Mouse (Mus musculus) CH12.LX (cell line): ENCODE results near the gene Mmrn1. TPM values are rescaled to one million over a fixed set of nuclear protein-coding genes. Genes with fewer than 3 reads are reported as not detected.

Experiments used
- DNase-seq: peaks from one replicate; pipeline ENCODE4 v3.0.0-alpha.2; 2013; ENCODE audit errors: extremely low read depth
- H3K27ac ChIP-seq: 2 replicates; pipeline ENCODE4 v1.5.1; 2012; ENCODE audit warnings: low read depth, mild to moderate bottlenecking, control low read depth, moderate library complexity; ENCODE audit not compliant: insufficient read depth
- H3K27me3 ChIP-seq: replicated peaks from 2 replicates; pipeline ENCODE3; 2012; ENCODE audit warnings: inconsistent platforms
- H3K36me3 ChIP-seq, 2 experiments: replicated peaks in 1 of 2; 2 replicates each; pipeline versions ENCODE3 to v1.6.1; 2012; ENCODE audit warnings: inconsistent platforms in 1 of 2, low read length in 1 of 2, mild to moderate bottlenecking in 1 of 2, mixed read lengths in 1 of 2, moderate library complexity in 1 of 2; ENCODE audit not compliant: control insufficient read depth in 1 of 2, insufficient read depth in 1 of 2
- H3K4me1 ChIP-seq, 2 experiments: 2 replicates each; pipeline ENCODE4 v1.6.1; 2012; ENCODE audit warnings: inconsistent platforms in 1 of 2, moderate library complexity in 1 of 2; ENCODE audit not compliant: insufficient read depth in 2 of 2, control insufficient read depth in 1 of 2
- H3K4me2 ChIP-seq: 2 replicates; pipeline ENCODE4 v1.6.1; 2012; ENCODE audit warnings: low read depth, mild to moderate bottlenecking, control low read depth; ENCODE audit not compliant: poor library complexity, insufficient read depth, severe bottlenecking
- H3K4me3 ChIP-seq, 3 experiments: fragments of 150-350 bp in 1 of 3; sonication (generic) in 1 of 3; replicated peaks in 1 of 3; 2 replicates each; pipeline versions ENCODE3 to v1.5.1; 2011 to 2012; ENCODE audit warnings: low read depth in 2 of 3, low read length in 2 of 3, mild to moderate bottlenecking in 2 of 3, moderate library complexity in 2 of 3, control low read depth in 1 of 3, improper control_type of control experiment in 1 of 3, inconsistent platforms in 1 of 3, mixed read lengths in 1 of 3; ENCODE audit not compliant: poor library complexity in 1 of 3
- H3K79me2 ChIP-seq: replicated peaks from 2 replicates; pipeline ENCODE4 v1.6.1; 2012; ENCODE audit warnings: mild to moderate bottlenecking, moderate library complexity; ENCODE audit not compliant: control insufficient read depth, poor library complexity, insufficient read depth, severe bottlenecking; ENCODE audit errors: extremely low read depth
- H3K9ac ChIP-seq: 2 replicates; pipeline ENCODE4 v1.6.1; 2012; ENCODE audit warnings: low read depth, mild to moderate bottlenecking, control low read depth, moderate library complexity; ENCODE audit not compliant: insufficient read depth
- H3K9me3 ChIP-seq: replicated peaks from 2 replicates; pipeline ENCODE3; 2012; ENCODE audit warnings: low read length, inconsistent platforms, mixed read lengths
- CTCF ChIP-seq, 2 experiments: IDR thresholded peaks in 1 of 2; conservative IDR thresholded peaks in 1 of 2; 2 replicates each; pipeline ENCODE4 v1.5.1; 2011 to 2012; ENCODE audit warnings: low read depth in 2 of 2, low read length in 2 of 2, improper control_type of control experiment in 1 of 2, inconsistent platforms in 1 of 2, mild to moderate bottlenecking in 1 of 2, moderate library complexity in 1 of 2
- E2F4 ChIP-seq: IDR thresholded peaks from 2 replicates; pipeline ENCODE4 v1.6.1; 2011; ENCODE audit warnings: low read depth, low read length, improper control_type of control experiment; ENCODE audit not compliant: insufficient replicate concordance
- ELF1 ChIP-seq: IDR thresholded peaks from 2 replicates; pipeline ENCODE4 v1.6.1; 2014; ENCODE audit warnings: low read depth, mild to moderate bottlenecking, inconsistent platforms, low read length, improper control_type of control experiment
- HCFC1 ChIP-seq: IDR thresholded peaks from 2 replicates; pipeline ENCODE4 v1.6.1; 2012; ENCODE audit warnings: low read depth, mild to moderate bottlenecking, inconsistent platforms, low read length, improper control_type of control experiment
- IRF4 ChIP-seq: IDR thresholded peaks from 2 replicates; pipeline ENCODE4 v1.6.1; 2014; ENCODE audit warnings: low read depth, mild to moderate bottlenecking, inconsistent platforms, low read length, improper control_type of control experiment
- JUND ChIP-seq: conservative IDR thresholded peaks from 2 replicates; pipeline ENCODE4 v1.6.1; 2011; ENCODE audit warnings: low read depth, low read length, improper control_type of control experiment
- MAFK ChIP-seq: IDR thresholded peaks from 2 replicates; pipeline ENCODE4 v1.6.1; 2011; ENCODE audit warnings: low read length, improper control_type of control experiment; ENCODE audit not compliant: insufficient replicate concordance
- MAX ChIP-seq: IDR thresholded peaks from 2 replicates; pipeline ENCODE4 v1.6.1; 2011; ENCODE audit warnings: low read length, improper control_type of control experiment
- MXI1 ChIP-seq: IDR thresholded peaks from 2 replicates; pipeline ENCODE4 v1.6.1; 2011; ENCODE audit warnings: mild to moderate bottlenecking, low read depth, low read length, improper control_type of control experiment
- MYC ChIP-seq: IDR thresholded peaks from 2 replicates; pipeline ENCODE4 v1.6.1; 2011; ENCODE audit warnings: low read depth, mild to moderate bottlenecking, improper control_type of control experiment, low read length
- PAX5 ChIP-seq: IDR thresholded peaks from 2 replicates; pipeline ENCODE4 v1.6.1; 2012; ENCODE audit warnings: low read length, inconsistent platforms, mixed read lengths
- POLR2A ChIP-seq: IDR thresholded peaks from 2 replicates; pipeline ENCODE4 v1.6.1; 2011; ENCODE audit warnings: low read depth, mild to moderate bottlenecking, improper control_type of control experiment, low read length
- POLR2AphosphoS2 ChIP-seq: IDR thresholded peaks from 2 replicates; pipeline ENCODE4 v1.6.1; 2011; ENCODE audit warnings: low read depth, low read length, improper control_type of control experiment
- RAD21 ChIP-seq: IDR thresholded peaks from 2 replicates; pipeline ENCODE4 v1.6.1; 2011; ENCODE audit warnings: low read depth, mild to moderate bottlenecking, low read length, improper control_type of control experiment, moderate library complexity
- SIN3A ChIP-seq: IDR thresholded peaks from 2 replicates; pipeline ENCODE4 v1.6.1; 2012; ENCODE audit warnings: low read length, improper control_type of control experiment, inconsistent platforms
- USF1 ChIP-seq: IDR thresholded peaks from 2 replicates; pipeline ENCODE4 v1.6.1; 2014; ENCODE audit warnings: low read depth, mild to moderate bottlenecking, inconsistent platforms, low read length, improper control_type of control experiment
- USF2 ChIP-seq: conservative IDR thresholded peaks from 2 replicates; pipeline ENCODE4 v1.6.1; 2011; ENCODE audit warnings: low read depth, low read length, improper control_type of control experiment
- ZKSCAN1 ChIP-seq: IDR thresholded peaks from 2 replicates; pipeline ENCODE4 v1.6.1; 2012; ENCODE audit warnings: low read depth, inconsistent platforms, low read length, improper control_type of control experiment, borderline replicate concordance
- ZNF384 ChIP-seq: IDR thresholded peaks from 2 replicates; pipeline ENCODE4 v1.6.1; 2012; ENCODE audit warnings: low read depth, low read length, improper control_type of control experiment, inconsistent platforms
- dilution Hi-C: fragments of 300-500 bp; cut with MboI; formaldehyde crosslinking; loops from 2 replicates; pipeline ENCODE4 v1.14.3; 2020; ENCODE audit warnings: low sequenced_read_pairs; ENCODE audit not compliant: extremely low pct_unique_long_range_greater_than_20kb, extremely low pct_ligation_motif_present
- in situ Hi-C: fragments of 300-500 bp; cut with MboI; formaldehyde crosslinking; loops from 3 replicates; pipeline ENCODE4 v1.14.3; 2019; ENCODE audit warnings: low sequenced_read_pairs, low pct_ligation_motif_present, low pct_unique_long_range_greater_than_20kb, mixed read lengths
- polyA plus RNA-seq: library from polyadenylated mRNA; unstranded; fragments of >175 nt; gene quantifications from 2 replicates; pipeline ENCODE4 v1.2.1, GENCODE M21; 2012; ENCODE audit warnings: low read depth; ENCODE audit not compliant: insufficient read length
- total RNA-seq, 2 experiments: library from RNA; depleted of rRNA; stranded (reverse); fragments of 300-350 nt in 1 of 2; fragments of >200 nt in 1 of 2; gene quantifications; 2 replicates each; pipeline ENCODE4 v1.2.3; 2012 to 2014

Gene Mmrn1
- total and polyA plus RNA-seq, 3 experiments, result not detected

- no peak for TF ChIP-seq RAD21
- no peak for TF ChIP-seq CTCF (conservative IDR thresholded peaks at IDR 0.05 in 1 of 2, IDR thresholded peaks at IDR 0.05 in 1 of 2; ENCODE audit: low read depth in 2 of 2, low read length in 2 of 2)
- TF ChIP-seq JUND, result no peak
- TF ChIP-seq E2F4, result no peak
- no peak for TF ChIP-seq USF1
- no peak for TF ChIP-seq ELF1
- no peak for TF ChIP-seq PAX5
- no peak for TF ChIP-seq HCFC1
- no peak for TF ChIP-seq MAFK
- no peak for TF ChIP-seq POLR2AphosphoS2
- no peak for TF ChIP-seq IRF4
- no peak for TF ChIP-seq MYC
- TF ChIP-seq ZKSCAN1, result no peak
- TF ChIP-seq MAX, result no peak
- TF ChIP-seq ZNF384, result no peak
- no peak for TF ChIP-seq MXI1
- TF ChIP-seq USF2, result no peak
- TF ChIP-seq POLR2A, result no peak
- H3K36me3 ChIP-seq, result no peaks in the 10 kb centered on the region
- no peak overlapping the region for H3K4me2 ChIP-seq
- no peak for DNase-seq
- peaks cover 38% of the 10 kb centered on the region for H3K9me3 ChIP-seq
- no peak overlapping the region for H3K9ac ChIP-seq
- H3K4me3 ChIP-seq, result no peak overlapping the region
- dilution Hi-C loops, result no loop called here
- in situ Hi-C loops, result loop anchor here (10.0 kb wide), 1 partner anchor 310 kb away; no protein-coding TSS in a partner anchor
- no peak overlapping the region for H3K27ac ChIP-seq
- H3K4me1 ChIP-seq, result no peaks in the 10 kb centered on the region
- H3K79me2 ChIP-seq, result no peaks in the 10 kb centered on the region
- no peaks in the 10 kb centered on the region for H3K27me3 ChIP-seq
Observed at GRCm38 (mm10) chr6:60984360-60984759, 59.6 kb downstream of the Mmrn1 start.

- Histone ChIP-seq H3K4me3 (no peak overlapping the region), H3K27me3 (no peaks in the 10 kb centered on the region), H3K27ac (no peak overlapping the region), H3K4me2 (no peak overlapping the region), H3K4me1 (no peaks in the 10 kb centered on the region), H3K9me3 (peaks cover 45% of the 10 kb centered on the region), H3K79me2 (no peaks in the 10 kb centered on the region), H3K9ac (no peak overlapping the region), H3K36me3 (no peaks in the 10 kb centered on the region)
- DNase-seq, result no peak
- TF ChIP-seq SIN3A, result no peak
- TF ChIP-seq RAD21, result peak; percentile 9
- in situ Hi-C loops (loop anchor here (10.0 kb wide), 1 partner anchor 309 kb away; no protein-coding TSS in a partner anchor), dilution Hi-C loops (no loop called here)
Observed at GRCm38 (mm10) chr6:60985919-60986318, 61.1 kb downstream of the Mmrn1 start.
